Mouse (Mus musculus) MEL (cell line): ENCODE data around the gene Tent4b. TPM values are rescaled to one million over a fixed set of nuclear protein-coding genes. Genes with fewer than 3 reads are reported as not detected.
A peak's percentile ranks its signal among the peaks of the same experiment; 100 is the strongest.
"Not testable (repeated sequence)": the region's sequence is repeated elsewhere in the genome, so short reads cannot be mapped to it uniquely, and the experiment has no call there.

Experiments
- DNase-seq: peaks from one replicate; pipeline ENCODE4 v3.0.0; 2011; ENCODE audit warnings: low read depth, low spot score
- H3K27ac ChIP-seq: 2 replicates; pipeline ENCODE4 v1.5.1; 2012; ENCODE audit warnings: low read depth, mild to moderate bottlenecking, control low read depth, low read length, moderate library complexity; ENCODE audit not compliant: control insufficient read depth
- H3K27me3 ChIP-seq, 2 experiments: fragments of 150-350 bp in 1 of 2; sonication (generic) in 1 of 2; 2 replicates each; pipeline ENCODE4 v1.6.1; 2012; ENCODE audit warnings: low read length in 2 of 2, mild to moderate bottlenecking in 2 of 2, improper control_type of control experiment in 1 of 2, moderate library complexity in 1 of 2; ENCODE audit not compliant: insufficient read depth in 2 of 2, control insufficient read depth in 1 of 2
- H3K36me3 ChIP-seq, 2 experiments: 2 replicates each; pipeline ENCODE4 v1.6.1; 2012 to 2014; ENCODE audit warnings: low read length in 2 of 2, improper control_type of control experiment in 1 of 2, inconsistent platforms in 1 of 2, mild to moderate bottlenecking in 1 of 2; ENCODE audit not compliant: insufficient read depth in 2 of 2, control insufficient read depth in 1 of 2
- H3K4me1 ChIP-seq, 2 experiments: fragments of 150-350 bp in 1 of 2; sonication (generic) in 1 of 2; 2 replicates each; pipeline ENCODE4 v1.6.1; 2012; ENCODE audit warnings: low read length in 2 of 2, improper control_type of control experiment in 1 of 2, mild to moderate bottlenecking in 1 of 2; ENCODE audit not compliant: insufficient read depth in 2 of 2, control insufficient read depth in 1 of 2
- H3K4me3 ChIP-seq, 2 experiments: fragments of 150-350 bp in 1 of 2; sonication (generic) in 1 of 2; 2 replicates each; pipeline ENCODE4 v1.5.1; 2012; ENCODE audit warnings: low read depth in 2 of 2, low read length in 2 of 2, mild to moderate bottlenecking in 2 of 2, moderate library complexity in 2 of 2, control low read depth in 1 of 2, improper control_type of control experiment in 1 of 2; ENCODE audit not compliant: control insufficient read depth in 1 of 2, insufficient read depth in 1 of 2
- H3K79me2 ChIP-seq: 2 replicates; pipeline ENCODE4 v1.6.1; 2012; ENCODE audit warnings: mild to moderate bottlenecking, low read length, moderate library complexity; ENCODE audit not compliant: control insufficient read depth, poor library complexity, insufficient read depth
- H3K9ac ChIP-seq: 2 replicates; pipeline ENCODE4 v1.6.1; 2012; ENCODE audit warnings: low read depth, mild to moderate bottlenecking, control low read depth, low read length, moderate library complexity; ENCODE audit not compliant: control insufficient read depth, poor library complexity, severe bottlenecking
- H3K9me3 ChIP-seq: fragments of 150-350 bp; sonication (generic); replicated peaks from 2 replicates; pipeline ENCODE4 v1.6.1; 2012; ENCODE audit warnings: mild to moderate bottlenecking, low read length, improper control_type of control experiment, moderate library complexity; ENCODE audit not compliant: insufficient read depth
- ELF1 ChIP-seq: IDR thresholded peaks from 2 replicates; pipeline ENCODE4 v1.6.1; 2014; ENCODE audit warnings: low read depth, mild to moderate bottlenecking, inconsistent platforms, low read length, improper control_type of control experiment, moderate library complexity
- GATA1 ChIP-seq: IDR thresholded peaks from 2 replicates; pipeline ENCODE4 v1.6.1; 2011; ENCODE audit warnings: low read depth, low read length, improper control_type of control experiment
- MYC ChIP-seq: IDR thresholded peaks from 2 replicates; pipeline ENCODE4 v1.6.1; 2011; ENCODE audit warnings: low read depth, mild to moderate bottlenecking, low read length, improper control_type of control experiment, moderate library complexity
- POLR2AphosphoS5 ChIP-seq: IDR thresholded peaks from 2 replicates; pipeline ENCODE4 v1.6.1; 2012; ENCODE audit warnings: low read depth, borderline replicate concordance, mild to moderate bottlenecking, inconsistent platforms, low read length, moderate library complexity, mixed read lengths
- TAL1 ChIP-seq: IDR thresholded peaks from 2 replicates; pipeline ENCODE4 v1.6.1; 2012; ENCODE audit warnings: mild to moderate bottlenecking, inconsistent platforms, low read length, moderate library complexity, mixed read lengths
- TBP ChIP-seq: IDR thresholded peaks from 2 replicates; pipeline ENCODE4 v1.8.0; 2011; ENCODE audit warnings: low read depth, low read length, improper control_type of control experiment
- USF1 ChIP-seq: IDR thresholded peaks from 2 replicates; pipeline ENCODE4 v1.6.1; 2014; ENCODE audit warnings: low read depth, mild to moderate bottlenecking, inconsistent platforms, low read length, improper control_type of control experiment, moderate library complexity
- ZNF384 ChIP-seq: IDR thresholded peaks from 2 replicates; pipeline ENCODE4 v1.6.1; 2012; ENCODE audit warnings: low read depth, mild to moderate bottlenecking, inconsistent platforms, low read length, improper control_type of control experiment
- polyA plus RNA-seq, 2 experiments: library from polyadenylated mRNA; stranded (reverse) in 1 of 2; unstranded in 1 of 2; fragments of >175 nt in 1 of 2; fragments of >200 nt in 1 of 2; gene quantifications; 2 replicates each; pipeline versions ENCODE4 v1.2.1 to v1.2.4; 2012; ENCODE audit warnings: low replicate concordance in 2 of 2, low read depth in 1 of 2; ENCODE audit not compliant: insufficient read length in 2 of 2, insufficient read depth in 1 of 2, missing spikeins in 1 of 2
- total RNA-seq: library from RNA; depleted of rRNA; stranded (reverse); fragments of 300-350 nt; gene quantifications from 2 replicates; pipeline ENCODE4 v1.2.3, GENCODE M21; 2012

Gene Tent4b
- total and polyA plus RNA-seq, 3 experiments = 25.9 to 45.3 TPM; not detected in 1

- peak; percentile 31; the same call in 1 of the 2 replicates for TF ChIP-seq GATA1
- peak; percentile 93 for TF ChIP-seq TBP
- peak; percentile 70 for TF ChIP-seq ZNF384
- not testable (repeated sequence) for H3K36me3 ChIP-seq, H3K27ac ChIP-seq, H3K27me3 ChIP-seq, H3K9ac ChIP-seq, H3K4me1 ChIP-seq, H3K9me3 ChIP-seq, H3K4me3 ChIP-seq
- peaks cover 50% of the 10 kb centered on the region for H3K79me2 ChIP-seq
- peak; percentile 59 for DNase-seq
Observed at GRCm38 (mm10) chr8:88209930-88210827, 11.2 kb downstream of the Tent4b start.

GRCm38 (mm10) chr8:88221353-88221752 is 22.3 kb downstream of the Tent4b start:
- TF ChIP-seq TAL1 (no peak), USF1 (no peak), POLR2AphosphoS5 (no peak)
- Histone ChIP-seq H3K27me3 (no peaks in the 10 kb centered on the region), H3K79me2 (peaks cover 18% of the 10 kb centered on the region), H3K36me3 (no peaks in the 10 kb centered on the region; a peak in 1 of 4 replicates), H3K9ac (no peak overlapping the region), H3K9me3 (no peaks in the 10 kb centered on the region), H3K27ac (no peak overlapping the region), H3K4me3 (no peak overlapping the region), H3K4me1 (no peaks in the 10 kb centered on the region)
- no peak for DNase-seq

GRCm38 (mm10) chr8:88225358-88225757 is 26.3 kb downstream of the Tent4b start:
- Histone ChIP-seq H3K27ac (no peak overlapping the region), H3K36me3 (no peaks in the 10 kb centered on the region; a peak in 1 of 4 replicates), H3K4me1 (no peaks in the 10 kb centered on the region), H3K79me2 (peaks cover 16% of the 10 kb centered on the region), H3K9me3 (no peaks in the 10 kb centered on the region), H3K9ac (no peak overlapping the region), H3K27me3 (no peaks in the 10 kb centered on the region), H3K4me3 (no peak overlapping the region)
- no peak for DNase-seq
- TF ChIP-seq MYC = no peak
- TF ChIP-seq ELF1 = no peak
